Mouse (Mus musculus): Measurements from ENCODE around the gene Man1a2. TPM values are rescaled to one million over a fixed set of nuclear protein-coding genes. Genes with fewer than 3 reads are reported as not detected.

Man1a2 gene
- polyA plus RNA-seq (2016; fragmentation: Nextera tagmentation; extraction: Ambion mirVana): 39.1 and 45.6 TPM in 2 replicates

GRCm38 (mm10) chr3:100685087-100685762 is at the start of gene Man1a2:
TSS of gene Man1a2 (minus strand) at chr3:100685503.
- Histone ChIP-seq H3K27ac (peak within 1 kb of the TSS; percentile 99), H3K9me3 (no peaks in the 10 kb centered on the region), H3K36me3 (replicated peaks) (no peaks in the 10 kb centered on the region), H3K4me1 (peaks cover 47% of the 10 kb centered on the region), H3K27me3 (ENCODE audit: poor library complexity, severe bottlenecking) (no peaks in the 10 kb centered on the region), H3K4me3 (peak within 1 kb of the TSS; percentile 89)
- WGBS: under 1% methylated on average over 89 of the region's 92 CpGs
- DNase-seq (ENCODE audit: extremely low spot score, low spot score): peak; percentile 82

DNA sequence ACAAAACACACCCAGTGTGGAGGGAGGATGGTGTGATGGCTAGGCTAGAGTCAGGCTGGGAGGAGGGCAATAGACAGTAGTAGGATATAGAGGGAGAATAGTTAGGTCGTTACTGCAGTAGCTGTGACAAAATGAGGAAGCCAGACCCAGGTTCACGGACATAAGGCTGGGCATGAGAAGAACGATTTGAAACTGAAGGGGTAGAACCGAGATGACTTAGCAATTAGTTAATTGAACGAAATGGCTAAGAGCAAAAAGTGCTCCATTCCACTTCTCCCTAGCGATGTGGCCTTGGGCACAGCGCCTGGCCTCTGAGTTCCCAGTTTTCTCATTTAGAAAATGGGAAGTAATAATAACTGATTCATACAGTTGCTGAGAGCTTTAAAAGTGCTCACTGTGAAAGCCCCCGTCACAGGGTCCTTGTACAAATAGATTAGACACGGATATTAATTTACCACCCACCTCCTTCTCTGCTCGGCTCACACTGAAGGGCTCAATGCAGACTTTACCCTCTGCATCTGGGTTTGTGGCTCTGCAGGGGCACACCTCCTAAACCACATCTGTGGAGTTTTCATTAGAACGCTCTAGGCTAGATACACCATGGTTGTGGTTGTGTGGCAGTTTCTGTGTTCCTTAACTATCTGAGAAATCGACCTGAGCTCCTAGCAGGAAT is 49.3 kb upstream of the Man1a2 start:
- 76% methylated on average over 12 of the region's 12 CpGs for WGBS
- Histone ChIP-seq H3K27ac (no peak overlapping the region), H3K27me3 (ENCODE audit: poor library complexity, severe bottlenecking) (no peaks in the 10 kb centered on the region), H3K4me3 (no peak overlapping the region), H3K9me3 (no peaks in the 10 kb centered on the region), H3K4me1 (no peaks in the 10 kb centered on the region), H3K36me3 (replicated peaks) (no peaks in the 10 kb centered on the region)
- DNase-seq (ENCODE audit: extremely low spot score, low spot score): no peak

DNA sequence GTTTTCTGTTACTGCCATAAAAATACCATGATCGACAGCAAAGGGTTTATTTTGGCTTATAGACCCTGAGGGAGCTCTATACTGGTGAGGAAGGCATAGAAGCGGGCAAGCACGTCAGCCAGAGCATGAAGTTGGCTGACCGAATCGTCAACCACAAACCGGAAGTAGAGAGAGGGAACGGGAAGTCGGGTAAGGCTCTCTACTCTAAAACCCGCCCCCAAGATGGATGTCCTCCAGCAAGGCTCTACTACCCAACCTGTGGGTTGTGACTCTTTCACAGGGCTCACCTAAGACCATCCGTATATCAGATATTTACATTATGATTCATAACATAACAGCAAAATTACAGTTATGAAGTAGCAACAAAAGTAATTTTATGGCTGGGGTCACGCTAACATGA is 46.6 kb upstream of the Man1a2 start:
- no peak for DNase-seq (ENCODE audit: extremely low spot score, low spot score)
- H3K9me3 ChIP-seq: no peaks in the 10 kb centered on the region
- WGBS: 96% methylated on average over 11 of the region's 11 CpGs
- no peak overlapping the region for H3K4me3 ChIP-seq
- no peak overlapping the region for H3K27ac ChIP-seq
- no peaks in the 10 kb centered on the region for H3K27me3 ChIP-seq (ENCODE audit: poor library complexity, severe bottlenecking)
- H3K36me3 ChIP-seq (replicated peaks): no peaks in the 10 kb centered on the region
- no peaks in the 10 kb centered on the region for H3K4me1 ChIP-seq

DNA sequence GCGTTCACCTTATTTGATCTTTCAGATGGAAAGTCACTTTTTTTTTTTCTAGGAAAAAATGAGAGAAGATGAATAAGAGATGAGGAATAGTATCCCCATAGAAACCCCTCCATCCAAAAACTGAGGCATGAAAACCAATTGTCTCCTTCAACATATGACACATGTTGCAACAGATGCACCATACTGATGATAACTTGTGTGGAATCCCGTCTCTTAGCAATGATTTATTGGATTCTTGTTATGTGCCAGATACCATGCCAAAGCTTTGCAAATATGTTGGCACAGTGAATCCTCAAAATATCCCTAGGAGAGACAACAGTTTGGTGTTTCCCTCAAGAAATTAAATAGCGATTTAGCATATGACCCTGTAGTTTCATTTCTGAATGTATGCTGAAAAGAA is 46.0 kb upstream of the Man1a2 start:
- WGBS: 91% methylated on average over 3 of the region's 3 CpGs
- Histone ChIP-seq H3K4me1 (no peaks in the 10 kb centered on the region), H3K36me3 (replicated peaks) (no peaks in the 10 kb centered on the region), H3K27ac (no peak overlapping the region), H3K4me3 (no peak overlapping the region), H3K9me3 (no peaks in the 10 kb centered on the region), H3K27me3 (ENCODE audit: poor library complexity, severe bottlenecking) (no peaks in the 10 kb centered on the region)
- DNase-seq (ENCODE audit: extremely low spot score, low spot score): no peak

- 94% methylated on average over 4 of the region's 4 CpGs for WGBS
- Histone ChIP-seq H3K27me3 (ENCODE audit: poor library complexity, severe bottlenecking) (no peaks in the 10 kb centered on the region), H3K27ac (no peak overlapping the region), H3K36me3 (replicated peaks) (no peaks in the 10 kb centered on the region), H3K9me3 (peaks cover 12% of the 10 kb centered on the region), H3K4me1 (no peaks in the 10 kb centered on the region), H3K4me3 (no peak overlapping the region)
- no peak for DNase-seq (ENCODE audit: extremely low spot score, low spot score)
Observed at GRCm38 (mm10) chr3:100728008-100728712, 42.9 kb upstream of the Man1a2 start.

DNA sequence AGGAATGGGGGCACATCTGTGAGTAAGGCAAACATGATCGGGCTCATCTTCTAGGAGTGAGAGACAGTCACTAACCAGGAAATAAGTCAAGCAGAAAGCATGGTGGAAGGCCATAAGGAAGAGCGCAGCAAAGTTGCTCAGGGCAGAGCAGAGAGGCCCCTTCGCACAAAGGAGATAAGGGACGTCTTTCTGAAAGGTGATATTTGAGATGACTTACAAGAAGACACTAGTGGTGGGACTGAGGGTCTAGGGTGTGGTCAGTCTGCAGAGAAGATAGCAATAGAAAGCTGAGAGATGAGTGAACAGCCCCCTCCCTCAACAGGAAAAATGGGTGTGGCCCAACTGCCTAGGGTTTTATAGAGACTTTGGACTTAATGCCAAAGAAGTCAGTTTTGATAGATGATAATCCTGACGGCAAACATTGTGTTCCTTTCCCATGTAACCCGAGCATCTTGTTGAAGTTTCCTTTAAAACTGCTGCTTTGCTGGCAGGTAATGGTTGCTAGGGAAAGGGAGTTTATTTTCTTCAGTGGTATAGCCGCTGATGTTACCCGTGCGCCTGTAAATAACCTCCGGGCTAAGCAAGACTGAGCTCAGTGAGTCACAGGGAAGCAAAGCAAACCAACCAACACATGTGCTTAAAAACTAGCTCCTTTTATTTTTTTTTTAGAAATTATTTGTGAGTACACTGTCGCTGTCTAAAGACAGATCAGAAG is 40.8 kb upstream of the Man1a2 start:
- no peak overlapping the region for H3K27ac ChIP-seq
- no peak for DNase-seq (ENCODE audit: extremely low spot score, low spot score)
- H3K4me3 ChIP-seq: no peak overlapping the region
- no peaks in the 10 kb centered on the region for H3K36me3 ChIP-seq (replicated peaks)
- 90% methylated on average over 11 of the region's 11 CpGs for WGBS
- no peaks in the 10 kb centered on the region for H3K4me1 ChIP-seq
- peaks cover 23% of the 10 kb centered on the region for H3K9me3 ChIP-seq
- H3K27me3 ChIP-seq (ENCODE audit: poor library complexity, severe bottlenecking): no peaks in the 10 kb centered on the region

- H3K27ac ChIP-seq: no peak overlapping the region
- WGBS: 88% methylated on average over 5 of the region's 5 CpGs
- peaks cover 4% of the 10 kb centered on the region; the same call in 1 of the 2 replicates for H3K4me1 ChIP-seq
- no peaks in the 10 kb centered on the region for H3K27me3 ChIP-seq (ENCODE audit: poor library complexity, severe bottlenecking)
- H3K9me3 ChIP-seq: peaks cover 23% of the 10 kb centered on the region
- DNase-seq (ENCODE audit: extremely low spot score, low spot score): no peak
- no peak overlapping the region for H3K4me3 ChIP-seq
- H3K36me3 ChIP-seq (replicated peaks): no peaks in the 10 kb centered on the region
Observed at GRCm38 (mm10) chr3:100720786-100721300, 35.5 kb upstream of the Man1a2 start.

DNA sequence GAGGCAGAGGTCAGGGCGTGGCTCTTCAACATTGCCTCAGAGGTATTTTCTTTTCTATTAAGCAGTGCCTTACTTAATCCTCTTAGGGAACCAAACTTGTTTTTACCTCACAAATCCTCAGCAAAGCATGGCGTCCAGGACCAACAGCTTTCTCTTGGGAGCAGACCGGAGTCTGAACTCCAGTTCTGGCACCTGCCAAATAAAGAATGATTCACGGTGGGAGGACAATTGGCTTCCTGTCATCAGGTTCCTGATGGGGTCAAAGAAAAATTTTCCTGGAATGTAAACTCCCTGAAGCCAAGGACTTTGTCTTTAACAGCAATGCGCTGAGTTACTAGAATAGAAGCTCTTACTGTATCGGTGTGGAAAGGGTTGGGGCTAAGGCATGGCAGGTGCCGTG is 30.9 kb upstream of the Man1a2 start:
- DNase-seq (ENCODE audit: extremely low spot score, low spot score): no peak
- no peak overlapping the region for H3K27ac ChIP-seq
- no peaks in the 10 kb centered on the region for H3K27me3 ChIP-seq (ENCODE audit: poor library complexity, severe bottlenecking)
- H3K4me3 ChIP-seq: no peak overlapping the region
- WGBS: 67% methylated on average over 7 of the region's 7 CpGs
- peaks cover 10% of the 10 kb centered on the region for H3K4me1 ChIP-seq
- H3K36me3 ChIP-seq (replicated peaks): no peaks in the 10 kb centered on the region
- no peaks in the 10 kb centered on the region for H3K9me3 ChIP-seq

GRCm38 (mm10) chr3:100715367-100715766 is 30.1 kb upstream of the Man1a2 start:
- peaks cover 11% of the 10 kb centered on the region for H3K4me1 ChIP-seq
- no peak overlapping the region for H3K4me3 ChIP-seq
- no peaks in the 10 kb centered on the region for H3K9me3 ChIP-seq
- H3K36me3 ChIP-seq (replicated peaks): no peaks in the 10 kb centered on the region
- H3K27ac ChIP-seq: no peak overlapping the region
- no peak for DNase-seq (ENCODE audit: extremely low spot score, low spot score)
- WGBS: 85% methylated on average over 4 of the region's 4 CpGs
- H3K27me3 ChIP-seq (ENCODE audit: poor library complexity, severe bottlenecking): no peaks in the 10 kb centered on the region

DNA sequence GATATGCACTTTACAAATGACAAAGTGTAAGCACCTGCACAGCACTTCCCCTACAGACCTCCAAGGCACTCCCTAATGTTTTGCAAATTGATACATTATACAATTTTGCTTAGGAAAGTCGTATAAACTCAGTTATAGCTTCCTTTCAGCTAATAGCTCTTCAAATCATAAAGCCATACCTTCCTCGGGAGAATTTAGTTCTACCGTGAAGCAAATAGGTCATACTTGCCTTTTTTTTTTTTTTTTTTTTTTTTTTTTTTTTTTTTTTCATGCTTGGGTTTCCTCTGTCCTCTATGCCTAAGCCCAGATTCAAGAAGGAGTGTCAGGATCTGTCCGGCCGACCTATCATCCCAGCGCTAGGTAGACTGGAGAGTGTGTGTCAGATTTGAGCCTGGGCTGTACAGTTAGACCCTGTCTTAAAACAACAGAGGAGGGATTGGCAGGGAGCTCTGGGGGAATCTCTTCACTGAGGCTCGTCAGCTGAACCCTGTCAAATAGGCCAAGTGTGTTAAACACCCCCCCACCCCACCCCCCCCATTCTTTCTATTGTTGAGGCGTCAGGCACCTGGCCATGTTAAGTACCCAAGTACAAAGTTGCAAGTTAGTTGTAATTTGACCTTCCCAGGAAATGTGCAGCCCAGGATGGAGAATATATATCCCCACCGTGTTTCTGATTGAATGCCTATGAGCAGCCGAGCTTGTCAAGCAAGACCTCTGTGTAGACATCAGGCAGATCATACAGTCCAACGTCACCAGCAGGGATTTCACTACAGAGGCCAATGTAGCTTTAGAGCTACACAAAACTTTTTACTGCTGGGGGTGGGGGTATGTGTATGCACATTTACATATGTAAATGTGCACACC is 28.1 kb upstream of the Man1a2 start:
- Histone ChIP-seq H3K9me3 (no peaks in the 10 kb centered on the region), H3K4me1 (peaks cover 11% of the 10 kb centered on the region), H3K27ac (no peak overlapping the region), H3K4me3 (no peak overlapping the region), H3K36me3 (replicated peaks) (no peaks in the 10 kb centered on the region), H3K27me3 (ENCODE audit: poor library complexity, severe bottlenecking) (no peaks in the 10 kb centered on the region)
- 80% methylated on average over 11 of the region's 11 CpGs for WGBS
- no peak for DNase-seq (ENCODE audit: extremely low spot score, low spot score)

DNA sequence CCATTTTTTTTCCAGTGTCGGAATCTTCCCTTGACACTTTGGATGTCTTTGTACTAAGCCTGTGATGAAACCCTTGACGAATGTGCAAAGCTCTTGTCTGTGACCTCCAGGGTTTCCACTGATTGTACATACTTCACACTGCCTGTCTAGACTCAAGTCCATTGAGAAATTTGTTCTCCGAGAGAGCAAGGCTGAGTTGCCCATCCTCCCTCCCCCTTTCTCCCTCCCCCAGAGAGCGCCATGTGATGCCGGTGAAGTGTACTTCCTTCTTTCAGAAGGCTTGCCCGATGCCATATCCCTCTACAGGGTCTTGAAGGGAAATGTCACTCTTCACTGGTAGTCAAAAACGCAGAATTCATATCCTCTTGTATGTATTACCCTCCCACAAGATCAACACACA is 26.8 kb upstream of the Man1a2 start:
- Histone ChIP-seq H3K27ac (no peak overlapping the region), H3K9me3 (no peaks in the 10 kb centered on the region)

DNA sequence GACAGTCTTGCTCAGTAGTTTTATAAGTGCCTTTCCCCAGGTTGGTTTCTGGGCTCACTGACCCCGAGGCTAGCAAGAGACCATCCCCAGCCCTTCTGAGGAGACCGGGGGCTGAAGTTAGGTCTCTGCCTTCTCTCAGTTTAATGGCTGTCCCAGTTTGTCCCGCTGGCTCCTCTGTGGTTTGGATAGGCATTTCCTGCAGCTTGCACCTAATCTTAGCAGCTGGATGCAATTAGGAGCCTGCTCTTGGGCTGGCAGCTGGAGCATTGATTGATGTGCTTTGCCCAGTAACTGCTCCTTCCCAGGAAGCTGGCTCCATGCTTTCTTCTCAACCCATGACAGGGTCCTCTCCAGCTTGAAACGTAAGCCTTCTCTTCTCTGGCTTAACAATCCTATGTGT is 26.2 kb upstream of the Man1a2 start:
- 58% methylated on average over 4 of the region's 4 CpGs for WGBS
- peaks cover 11% of the 10 kb centered on the region for H3K4me1 ChIP-seq
- no peak overlapping the region for H3K27ac ChIP-seq
- no peaks in the 10 kb centered on the region for H3K27me3 ChIP-seq (ENCODE audit: poor library complexity, severe bottlenecking)
- no peak overlapping the region for H3K4me3 ChIP-seq
- DNase-seq (ENCODE audit: extremely low spot score, low spot score): no peak
- H3K36me3 ChIP-seq (replicated peaks): no peaks in the 10 kb centered on the region
- H3K9me3 ChIP-seq: no peaks in the 10 kb centered on the region

More for the DNA sequence above, 26.8 kb upstream of the Man1a2 start:
- 83% methylated on average over 7 of the region's 7 CpGs for WGBS
- Histone ChIP-seq H3K4me1 (peaks cover 11% of the 10 kb centered on the region), H3K36me3 (replicated peaks) (no peaks in the 10 kb centered on the region), H3K4me3 (no peak overlapping the region), H3K27me3 (ENCODE audit: poor library complexity, severe bottlenecking) (no peaks in the 10 kb centered on the region)
- DNase-seq (ENCODE audit: extremely low spot score, low spot score): no peak
